Mouse (Mus musculus) heart, embryonic 13.5 days (tissue): ENCODE results near the gene Trappc10. TPM values are rescaled to one million over a fixed set of nuclear protein-coding genes. Genes with fewer than 3 reads are reported as not detected.

Experiments
- ATAC-seq: fragments of 200-750 bp; cut with Nextera tagmentation; 2 replicates; pipeline ENCODE4 v1.8.0; 2017; ENCODE audit warnings: moderate TSS enrichment; ENCODE audit not compliant: insufficient number of reproducible peaks, low FRiP score, low TSS enrichment; ENCODE audit errors: extremely low read depth
- H3K27ac ChIP-seq: fragments of 300-500 bp; sonication (generic); replicated peaks from 2 replicates; pipeline ENCODE4 v1.5.1; 2015; ENCODE audit warnings: moderate library complexity, mild to moderate bottlenecking, inconsistent platforms
- H3K27me3 ChIP-seq: fragments of 300-500 bp; sonication (generic); replicated peaks from 2 replicates; pipeline ENCODE4 v1.6.1; 2015; ENCODE audit warnings: mild to moderate bottlenecking, inconsistent platforms
- H3K36me3 ChIP-seq: fragments of 300-500 bp; sonication (generic); 2 replicates; pipeline ENCODE4 v1.6.1; 2015; ENCODE audit warnings: mild to moderate bottlenecking, inconsistent platforms
- H3K4me1 ChIP-seq: fragments of 300-500 bp; sonication (generic); 2 replicates; pipeline ENCODE4 v1.6.1; 2015; ENCODE audit warnings: inconsistent platforms
- H3K4me2 ChIP-seq: fragments of 300-500 bp; sonication (generic); 2 replicates; pipeline ENCODE4 v1.6.1; 2015; ENCODE audit warnings: inconsistent platforms, mild to moderate bottlenecking, moderate library complexity
- H3K4me3 ChIP-seq: fragments of 300-500 bp; sonication (generic); 2 replicates; pipeline ENCODE4 v1.5.1; 2015; ENCODE audit warnings: moderate library complexity, mild to moderate bottlenecking, inconsistent platforms
- H3K9ac ChIP-seq: fragments of 300-500 bp; sonication (generic); 2 replicates; pipeline ENCODE4 v1.6.1; 2015; ENCODE audit warnings: inconsistent platforms, mild to moderate bottlenecking, moderate library complexity
- H3K9me3 ChIP-seq: fragments of 300-500 bp; sonication (generic); 2 replicates; pipeline ENCODE4 v1.6.1; 2016; ENCODE audit warnings: inconsistent platforms
- WGBS: fragments of 180-500 bp; shearing (Covaris S2); methylation state at CpG from one replicate; pipeline ENCODE4 v1.1.7; 2015; ENCODE audit warnings: mixed read lengths; 5-methylcytosine and 5-hydroxymethylcytosine counted together
- polyA plus RNA-seq: library from polyadenylated mRNA; unstranded; fragments of >200 nt; fragmentation: Nextera tagmentation; extraction: Ambion mirVana; gene quantifications from 2 replicates; pipeline ENCODE4 v1.2.1, GENCODE M21; 2015

The Trappc10 gene
- polyA plus RNA-seq, 1 experiment from 2014 or later = 11.1 TPM

GRCm38 (mm10) chr10:78138812-78139523 lies 105.5 kb downstream of the Trappc10 start:
- no peak for ATAC-seq
- 38% methylated on average over 14 of the region's 14 CpGs for WGBS
- Histone ChIP-seq H3K4me2 (peak overlapping the region; percentile 8; the same call in 1 of the 2 replicates), H3K27ac (peak overlapping the region; percentile 9), H3K36me3 (no peaks in the 10 kb centered on the region), H3K9me3 (no peaks in the 10 kb centered on the region), H3K4me1 (peaks cover 32% of the 10 kb centered on the region), H3K4me3 (no peak overlapping the region), H3K27me3 (no peaks in the 10 kb centered on the region), H3K9ac (no peak overlapping the region; the same call in 1 of the 2 replicates)

DNA sequence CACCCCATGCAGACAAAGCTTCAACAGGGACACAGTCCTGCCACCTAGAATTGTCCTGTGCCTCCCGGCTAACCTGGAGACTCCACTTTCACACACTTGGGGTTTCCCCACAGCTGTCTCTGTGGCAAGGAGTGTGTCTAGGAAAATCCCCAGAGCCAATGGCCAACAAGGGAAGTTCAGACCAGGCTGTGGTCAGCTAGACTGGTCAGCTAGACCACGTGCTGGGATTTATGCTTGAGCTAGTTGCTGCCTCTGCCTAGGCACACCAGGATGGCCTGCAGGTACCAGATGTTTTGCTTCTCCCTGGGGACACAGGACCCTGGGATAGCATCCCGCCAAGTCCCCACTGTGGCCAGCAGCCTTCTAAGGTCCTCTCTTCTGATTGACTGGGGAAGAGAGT lies 107.2 kb downstream of the Trappc10 start:
- ATAC-seq = no peak
- Histone ChIP-seq H3K27me3 (no peaks in the 10 kb centered on the region), H3K4me2 (no peak overlapping the region), H3K27ac (no peak overlapping the region), H3K9ac (no peak overlapping the region), H3K36me3 (no peaks in the 10 kb centered on the region), H3K9me3 (no peaks in the 10 kb centered on the region), H3K4me3 (no peak overlapping the region), H3K4me1 (peaks cover 32% of the 10 kb centered on the region)
- 80% methylated on average over 3 of the region's 3 CpGs for WGBS

Other genes with a start within 250 kb of the Trappc10 start
- 190 and 214 TPM in 2 replicates for gene Pfkl, start 234.6 kb downstream of the Trappc10 start, polyA plus RNA-seq
- 0.13 and 0.37 TPM in 2 replicates for gene Dnmt3l, start 202.7 kb downstream of the Trappc10 start, polyA plus RNA-seq
- gene Aire, start 201.0 kb downstream of the Trappc10 start, polyA plus RNA-seq = not detected in 2 replicates
- 1.3 and 1.8 TPM in 2 replicates for gene Icosl, start 175.3 kb downstream of the Trappc10 start, polyA plus RNA-seq
- 46.2 and 48.3 TPM in 2 replicates for gene D10Jhu81e, start 74.9 kb downstream of the Trappc10 start, polyA plus RNA-seq
- gene Pwp2, start 59.5 kb downstream of the Trappc10 start, polyA plus RNA-seq = 10.8 and 11.1 TPM in 2 replicates
- gene Agpat3, start 107.8 kb upstream of the Trappc10 start, polyA plus RNA-seq = 36.7 and 41.7 TPM in 2 replicates
- 220 and 237 TPM in 2 replicates for gene Rrp1, start 168.4 kb upstream of the Trappc10 start, polyA plus RNA-seq
- 98.8 and 114 TPM in 2 replicates for gene Cstb, start 181.0 kb upstream of the Trappc10 start, polyA plus RNA-seq
- 5.6 and 5.8 TPM in 2 replicates for gene Pdxk, start 220.3 kb upstream of the Trappc10 start, polyA plus RNA-seq